Mouse (Mus musculus) spleen, postnatal 14 days (tissue): ENCODE measurements around the gene Snx13.

Source experiments
- DNase-seq, 2 experiments: peaks; one replicate each; pipeline ENCODE4 v3.0.0; 2021 to 2022; ENCODE audit warnings: low spot score in 2 of 2

Snx13 gene

GRCm38 (mm10) chr12:35046999-35047319 is at the start of gene Snx13:
Gene Snx13, plus strand, starts transcription at chr12:35047186.
- peak; percentile 76 to 84 for DNase-seq

GRCm38 (mm10) chr12:34997597-34998182 is 49.3 kb upstream of the Snx13 start:
- no peak for DNase-seq

- no peak for DNase-seq
These were observed 48.1 kb upstream of the Snx13 start for GRCm38 (mm10) chr12:34998778-34999467.

- DNase-seq = no peak
These were observed 46.7 kb upstream of the Snx13 start for GRCm38 (mm10) chr12:35000323-35000722.

DNA sequence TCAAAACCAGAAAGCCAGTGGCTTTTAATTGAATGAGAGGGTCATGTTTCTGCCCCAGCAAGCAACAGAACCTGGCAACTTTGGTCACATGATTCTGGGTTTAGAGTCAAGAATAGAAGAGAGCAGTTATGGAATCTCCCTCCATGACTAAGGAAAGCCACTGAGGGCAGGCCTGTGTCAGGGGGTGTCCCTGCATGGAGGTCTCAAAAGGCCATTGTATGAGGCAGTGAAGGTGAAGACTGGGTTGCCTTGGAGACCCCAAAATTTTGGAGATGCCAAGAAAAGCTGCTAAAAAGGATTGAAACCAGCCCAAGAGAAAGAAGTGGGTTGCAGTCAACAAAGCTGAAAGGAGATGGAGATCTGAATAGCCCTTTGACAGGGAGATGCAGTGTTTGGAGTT is 41.2 kb upstream of the Snx13 start:
- no peak for DNase-seq

DNA sequence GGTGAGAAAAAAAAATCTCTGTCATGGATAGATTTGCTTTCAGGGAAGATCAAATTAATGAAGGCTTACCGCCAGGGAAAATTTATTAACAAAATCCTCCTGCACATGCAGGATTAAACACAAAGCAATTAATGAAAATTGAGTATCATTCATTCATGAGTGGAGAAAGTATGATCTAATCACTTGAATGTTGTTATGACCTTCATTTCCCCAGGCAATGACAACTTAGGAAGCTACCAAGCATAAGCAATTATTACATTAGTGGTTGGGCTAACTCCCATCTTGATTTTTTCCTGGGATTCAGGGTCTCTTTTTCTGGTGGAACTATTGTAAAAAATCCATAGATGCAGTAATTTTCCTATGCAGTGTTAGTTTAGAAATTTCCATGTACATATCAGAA is 39.1 kb upstream of the Snx13 start:
- DNase-seq = no peak

DNA sequence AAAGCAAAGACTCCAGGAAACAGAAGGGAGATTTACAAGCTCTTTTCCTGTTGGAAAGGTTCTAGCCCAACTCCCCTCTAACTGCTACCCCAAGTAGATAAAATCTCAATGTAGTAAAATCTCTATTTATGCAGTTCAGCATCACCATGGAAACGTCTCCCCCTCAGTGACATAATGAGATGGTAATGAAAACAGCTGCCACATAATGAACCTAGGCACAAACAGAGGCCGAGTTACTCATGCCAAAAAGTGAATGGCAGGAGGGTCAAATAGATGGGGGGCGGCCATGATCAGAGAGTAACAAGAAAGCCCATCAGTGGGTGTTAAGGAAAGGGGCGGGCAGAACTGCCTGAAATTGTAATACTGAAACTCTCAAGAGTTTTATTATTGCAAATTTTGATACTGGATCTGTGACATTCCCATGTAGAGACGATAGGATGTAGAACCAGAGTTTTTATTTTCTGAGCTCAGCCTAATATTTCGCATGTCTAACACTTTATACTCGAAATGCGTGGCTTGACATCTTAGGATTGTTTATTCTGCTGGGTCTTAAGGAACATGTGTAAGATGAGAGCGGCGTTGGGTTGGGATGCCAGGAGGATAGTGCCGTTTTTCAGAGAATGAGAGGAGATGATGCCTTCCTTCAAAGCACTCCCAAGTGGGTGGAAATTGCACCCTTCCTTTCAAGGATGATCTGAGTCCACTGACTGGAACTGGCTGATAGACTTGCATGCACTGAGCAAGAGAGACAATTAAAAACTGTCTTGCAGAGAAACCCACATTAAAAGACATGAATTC is 38.4 kb upstream of the Snx13 start:
- no peak for DNase-seq

DNA sequence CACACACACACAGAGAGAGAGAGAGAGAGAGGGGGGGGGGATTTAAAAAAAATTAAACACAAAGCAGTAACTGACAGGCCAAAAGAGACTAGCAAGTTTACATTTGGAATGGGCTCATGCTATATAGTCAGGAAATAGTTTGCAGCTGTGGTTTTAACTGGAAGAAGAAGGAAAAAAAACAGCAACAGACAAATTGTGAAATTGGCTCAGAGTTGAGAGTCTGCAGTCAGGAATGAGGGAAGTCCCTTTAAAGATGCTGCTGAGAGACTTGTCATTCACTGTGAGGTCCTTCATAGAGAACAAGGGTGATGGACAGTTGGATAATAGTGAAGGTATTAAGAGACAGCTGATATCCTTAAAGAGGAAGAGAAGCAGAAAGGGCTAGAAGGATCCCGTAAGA is 35.5 kb upstream of the Snx13 start:
- no peak for DNase-seq

DNA sequence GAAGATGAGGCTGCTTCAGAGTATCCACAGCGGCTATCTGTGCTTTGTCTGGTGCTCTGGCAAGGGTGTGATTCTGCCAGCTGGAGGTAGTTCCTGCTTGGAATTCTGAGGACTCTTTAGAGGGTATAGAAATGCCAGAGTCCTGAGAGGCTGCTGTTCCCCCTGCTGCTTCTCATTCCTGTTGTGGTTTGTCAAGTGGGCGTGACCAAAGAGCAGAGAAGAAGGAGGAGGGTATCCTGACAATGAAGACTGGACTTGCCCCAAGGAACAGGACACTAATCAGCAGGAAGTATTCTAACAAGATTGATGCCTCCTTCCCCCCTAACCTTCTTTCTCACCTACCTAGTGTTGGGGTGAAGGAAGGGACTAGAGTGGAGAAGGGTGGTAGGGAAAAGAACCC is 33.0 kb upstream of the Snx13 start:
- DNase-seq = no peak

DNA sequence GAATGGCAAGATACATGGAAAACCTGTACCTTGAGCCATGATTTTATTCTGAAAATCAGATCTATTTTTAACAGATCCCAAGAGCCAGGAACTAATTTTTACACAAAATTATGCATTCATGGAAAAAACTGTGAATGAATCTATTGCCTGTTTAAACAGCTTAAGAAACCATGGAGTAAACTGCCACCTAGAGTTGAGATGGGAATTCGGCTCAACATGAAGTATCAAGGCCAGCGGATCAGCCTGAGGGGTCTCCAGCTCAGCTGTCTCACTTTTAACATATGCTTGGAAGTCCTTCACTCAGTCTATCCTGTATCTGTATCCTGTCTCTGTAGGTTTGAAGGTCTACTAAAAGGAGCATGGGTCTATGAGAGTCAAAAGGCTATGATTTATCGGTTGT is 30.9 kb upstream of the Snx13 start:
- DNase-seq = no peak

DNA sequence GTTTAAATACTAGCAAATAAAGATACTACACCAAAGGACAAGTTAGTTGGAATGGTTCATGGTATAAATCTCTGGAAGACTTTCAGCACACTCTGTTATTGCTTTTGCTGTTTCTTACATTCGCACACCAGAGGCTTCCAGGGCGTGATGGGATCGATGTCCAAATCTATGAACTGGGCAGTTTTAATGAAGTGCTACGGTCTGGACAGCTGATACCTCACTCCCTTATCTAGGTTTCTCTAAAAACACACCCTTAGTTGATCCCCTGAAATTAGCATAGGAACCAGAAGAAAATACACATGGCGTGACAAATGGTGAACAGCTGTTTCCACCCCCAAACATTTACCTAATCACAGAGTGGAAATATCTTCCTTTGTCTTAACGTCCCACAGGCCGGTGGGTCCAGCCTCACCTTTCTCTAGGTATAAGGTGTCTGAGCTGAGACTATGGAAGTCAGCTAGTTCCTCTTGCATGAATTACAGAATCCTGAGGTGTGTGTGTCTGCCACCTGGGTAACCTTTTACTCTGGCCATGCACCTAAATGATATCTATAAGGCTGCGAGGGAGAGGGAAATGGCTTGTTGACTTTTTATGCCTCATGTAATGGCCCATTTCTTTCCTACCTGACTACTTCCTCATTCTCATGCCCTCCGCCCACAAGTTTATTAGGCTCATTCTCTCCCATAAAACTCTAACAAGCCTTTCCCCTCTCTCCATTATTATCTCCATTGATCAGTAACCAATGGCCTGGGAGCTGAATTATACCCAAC is 30.3 kb upstream of the Snx13 start:
- no peak for DNase-seq

- DNase-seq = no peak
These were observed 28.2 kb upstream of the Snx13 start for GRCm38 (mm10) chr12:35018679-35019237.

DNA sequence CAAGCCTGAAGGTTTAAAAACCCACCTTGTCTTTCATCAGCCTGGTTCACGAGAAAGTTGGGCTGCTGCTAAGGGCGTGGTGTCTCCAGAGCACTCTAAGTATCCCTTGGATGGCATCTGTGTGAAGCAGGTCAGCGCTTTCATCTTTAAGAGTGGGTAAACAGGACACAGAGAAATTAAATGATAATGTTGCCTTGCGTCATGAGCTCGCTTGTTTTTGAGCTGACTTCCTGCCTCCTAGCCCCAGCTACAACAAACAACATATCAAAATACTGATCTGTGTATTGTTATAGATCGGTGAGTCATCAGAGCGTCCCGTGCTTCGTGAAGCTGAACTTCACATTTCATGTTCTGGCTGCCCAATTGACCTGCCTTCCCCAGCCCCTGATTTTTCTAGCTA is 25.7 kb upstream of the Snx13 start:
- no peak for DNase-seq

- no peak for DNase-seq
These were observed 24.9 kb upstream of the Snx13 start for GRCm38 (mm10) chr12:35022066-35022465.

- no peak for DNase-seq
These were observed 21.0 kb upstream of the Snx13 start for GRCm38 (mm10) chr12:35025916-35026432.

- DNase-seq = no peak
These were observed 19.5 kb upstream of the Snx13 start for GRCm38 (mm10) chr12:35027533-35027932.

GRCm38 (mm10) chr12:35038668-35039570 is 8.1 kb upstream of the Snx13 start:
- no peak for DNase-seq

GRCm38 (mm10) chr12:35039571-35039936 is 7.4 kb upstream of the Snx13 start:
- DNase-seq = no peak

DNA sequence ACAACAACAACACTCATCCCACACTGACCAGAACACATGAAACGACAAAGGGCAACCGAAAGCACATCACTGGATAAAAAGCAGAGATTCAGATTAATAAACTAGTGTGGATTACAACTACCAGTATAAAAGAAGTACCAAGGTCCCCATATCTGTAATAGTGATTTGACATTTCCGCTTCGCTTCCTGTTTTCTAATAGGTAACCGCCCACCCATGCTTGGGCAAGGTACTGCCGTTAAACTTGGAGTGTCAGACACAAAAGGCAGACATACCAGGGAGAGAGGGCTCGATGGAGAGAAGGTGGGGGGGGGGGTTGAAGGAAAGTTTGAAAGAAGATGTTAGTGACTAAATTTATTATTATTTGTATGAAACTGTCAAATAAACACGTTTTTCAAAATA is 5.0 kb upstream of the Snx13 start:
- no peak for DNase-seq

DNA sequence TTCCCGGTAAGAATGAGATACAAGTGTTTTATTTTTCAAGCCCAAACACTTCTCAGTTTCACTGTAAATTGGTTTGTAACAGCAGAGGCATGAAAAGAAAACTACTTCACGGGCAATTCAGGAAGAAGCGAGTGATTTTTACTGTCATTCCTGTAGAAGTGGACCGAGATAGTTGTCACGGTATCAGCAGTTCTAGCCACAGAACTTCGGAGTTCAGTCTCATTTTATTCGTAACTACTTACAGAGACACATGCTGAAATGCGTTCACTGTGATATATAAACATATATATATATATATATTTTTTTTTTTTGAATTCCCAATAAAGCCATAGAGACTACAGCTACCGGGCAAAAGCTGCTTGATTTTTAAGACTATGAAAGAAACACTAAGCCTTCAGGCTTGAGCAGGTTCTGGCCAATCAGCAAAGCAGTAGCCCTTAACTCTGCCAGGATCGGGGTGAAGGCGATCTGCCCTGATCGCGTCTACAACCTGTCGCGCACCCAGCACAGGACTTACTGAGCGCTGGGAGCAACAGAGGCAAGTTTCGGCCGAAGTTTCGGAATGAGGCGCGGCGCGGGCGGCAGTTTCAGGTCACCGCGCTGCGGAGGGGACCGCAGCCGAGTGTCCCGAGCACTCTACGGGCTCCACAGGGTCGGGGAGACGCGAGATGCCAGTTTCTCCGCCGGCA is 532 bp upstream of the Snx13 start:
- DNase-seq = no peak
